Mouse (Mus musculus) gastrocnemius, postnatal 10 days (tissue): Measurements from ENCODE around the gene Ppp6r3. TPM values are rescaled to one million over a fixed set of nuclear protein-coding genes. Genes with fewer than 3 reads are reported as not detected.
"Not testable (repeated sequence)": the region's sequence is repeated elsewhere in the genome, so short reads cannot be mapped to it uniquely, and the experiment has no call there.

Source experiments
- DNase-seq: peaks from one replicate; pipeline ENCODE4 v3.0.0; 2021; ENCODE audit warnings: mixed read lengths
- long read RNA-seq, 2 experiments: library from polyadenylated mRNA; stranded (forward); transcript quantifications; one replicate each; pipeline ENCODE4 v2.0.0; 2021
- total RNA-seq, 2 experiments: library from RNA; stranded (reverse); gene quantifications; 2 replicates each; pipeline ENCODE4 v1.2.3; 2021

Gene Ppp6r3
- total RNA-seq: 10 to 100 TPM; 58.2 to 68.7 TPM
- long read RNA-seq, experiment 1, full-length matches to known transcripts: 30 of 51 reads
- long read RNA-seq, experiment 1, partial matches to known transcripts: 6 of 51 reads
- long read RNA-seq, experiment 1, other reads (novel, unspliced or antisense): 15 of 51 reads
- long read RNA-seq, experiment 2, full-length matches to known transcripts: 14 of 48 reads
- long read RNA-seq, experiment 2, partial matches to known transcripts: 10 of 48 reads
- long read RNA-seq, experiment 2, other reads (novel, unspliced or antisense): 24 of 48 reads

DNA sequence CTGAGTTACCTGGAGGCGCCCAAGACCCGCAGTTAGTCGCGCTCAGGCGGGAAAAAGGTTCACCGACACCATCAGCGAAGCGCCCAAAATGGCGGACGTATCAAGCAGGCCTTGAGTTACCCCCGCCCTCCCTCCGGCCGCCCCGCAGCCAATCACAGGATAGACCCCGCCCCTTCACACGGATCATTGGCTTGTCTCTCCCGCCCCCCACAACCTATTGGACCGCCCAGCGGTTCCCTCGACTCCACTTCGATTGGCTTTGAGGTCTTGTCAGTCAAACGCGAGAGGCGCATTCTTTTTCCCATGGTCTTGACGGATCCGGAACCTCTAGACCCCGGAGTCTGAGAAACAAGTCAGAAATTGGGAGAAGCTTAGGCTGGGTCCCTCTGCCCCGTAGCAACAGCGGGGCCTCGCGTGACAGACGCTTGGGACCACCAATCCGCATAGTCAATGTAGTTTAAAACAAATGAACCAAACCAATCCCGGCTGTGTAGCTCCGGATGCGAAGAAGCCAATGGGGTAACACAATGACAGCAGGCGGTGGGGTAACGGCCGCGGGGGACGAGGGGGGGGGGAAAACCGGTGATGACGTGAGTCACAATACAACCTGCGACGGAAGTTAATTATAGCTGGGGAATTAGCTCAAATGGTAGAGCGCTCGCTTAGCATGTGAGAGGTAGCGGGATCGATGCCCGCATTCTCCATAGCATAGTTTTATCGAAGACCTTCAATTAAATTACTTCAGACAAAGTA is at the start of gene Ppp6r3:
Ppp6r3 (minus strand) TSS at position 118 of the 753 bp plus-strand sequence.
- peak; percentile 95 for DNase-seq

DNA sequence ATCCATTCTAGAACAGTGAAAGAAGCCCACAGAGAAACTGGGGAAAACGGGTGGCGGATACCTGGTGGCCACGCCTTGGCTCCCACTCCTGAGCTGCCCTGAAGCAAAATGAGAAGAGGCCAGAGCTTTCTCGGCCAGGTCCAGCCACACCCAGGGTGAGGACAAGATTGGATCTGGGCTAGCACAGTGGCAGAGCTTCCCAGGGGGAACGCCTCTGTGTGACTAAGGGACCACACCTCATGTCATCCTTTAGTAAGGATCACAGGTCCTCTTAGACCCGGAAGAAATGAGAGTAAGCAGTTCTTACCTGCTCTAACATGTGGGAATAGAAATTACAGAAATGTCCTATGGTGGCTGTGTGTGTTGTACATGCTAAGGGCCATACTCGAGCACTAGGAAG is 49.6 kb upstream of the Ppp6r3 start:
- no peak for DNase-seq

DNA sequence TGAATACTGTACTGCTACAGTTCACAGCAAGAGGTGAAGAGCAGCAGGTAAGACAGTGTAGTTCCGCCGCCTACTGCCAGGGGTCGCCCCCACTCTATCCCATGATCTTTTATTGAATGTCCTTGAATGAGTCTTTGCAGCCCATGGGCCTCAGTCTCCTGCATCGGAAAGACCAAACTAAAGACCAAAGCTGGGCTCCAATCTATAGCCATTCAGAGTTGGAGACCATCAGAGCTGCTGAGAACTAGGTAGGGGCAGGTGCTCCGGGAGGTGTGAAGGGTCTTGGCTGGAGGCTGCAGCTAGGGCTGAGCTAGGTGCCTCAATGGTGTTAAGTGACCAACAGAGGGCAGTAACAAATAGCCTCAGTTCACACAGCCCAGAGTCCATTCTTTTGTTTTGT is 48.3 kb upstream of the Ppp6r3 start:
- DNase-seq: peak; percentile 66

DNA sequence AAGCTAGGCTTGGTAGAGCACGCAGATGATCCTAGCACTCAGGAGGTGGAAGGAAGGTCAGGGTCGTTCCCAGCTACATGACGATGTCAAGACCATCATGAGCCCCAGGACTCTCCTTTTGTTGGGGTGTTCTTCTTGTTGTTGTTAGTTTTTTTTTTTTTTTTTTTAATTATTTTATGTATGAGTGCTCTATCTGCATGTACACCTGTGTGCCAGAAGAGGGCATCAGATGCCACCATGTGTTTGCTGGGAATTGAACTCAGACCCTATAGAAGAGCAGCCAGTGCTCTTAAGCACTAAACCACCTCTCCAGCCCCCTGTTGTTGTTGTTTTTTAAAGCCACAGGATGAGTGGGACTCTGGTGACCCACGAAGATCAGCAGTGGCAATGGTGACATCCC is 47.7 kb upstream of the Ppp6r3 start:
- no peak for DNase-seq

DNA sequence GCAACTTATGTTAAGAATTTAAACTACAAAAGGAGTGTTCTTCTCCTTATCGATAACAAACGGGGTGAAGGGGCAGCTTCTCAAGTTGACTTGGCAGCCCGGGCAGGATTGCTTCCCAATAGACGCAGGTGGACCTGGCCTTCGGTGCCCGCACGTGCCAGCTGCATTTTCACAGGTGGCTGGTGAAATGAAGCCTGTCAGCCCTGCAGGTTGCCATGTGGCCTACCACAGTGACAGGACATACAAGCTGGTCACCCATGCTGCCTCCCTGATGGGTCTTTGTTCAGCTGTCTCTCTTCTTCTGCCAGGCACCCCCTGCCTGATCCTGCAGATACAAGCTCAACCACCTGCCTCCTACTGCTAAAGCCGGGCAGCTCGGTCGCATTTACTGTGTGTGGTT is 45.3 kb upstream of the Ppp6r3 start:
- DNase-seq: no peak

DNA sequence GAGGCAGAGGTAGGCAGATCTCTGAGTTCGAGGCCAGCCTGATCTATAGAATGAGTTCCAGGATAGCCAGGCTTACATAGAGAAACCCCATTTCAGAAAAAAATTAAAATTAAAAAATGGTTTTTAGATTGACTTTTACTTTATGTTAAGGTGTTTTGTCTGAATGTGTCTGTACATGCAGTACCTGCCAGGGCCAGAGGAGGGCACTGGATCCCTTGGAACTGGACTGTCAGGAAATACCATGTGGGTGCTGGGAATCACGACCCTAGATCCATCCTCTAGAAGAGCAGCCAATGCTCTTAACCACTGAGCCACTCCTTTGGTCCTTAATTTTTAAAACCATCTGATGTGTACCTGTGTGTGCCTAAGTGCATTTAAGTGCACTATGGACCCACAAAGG is 43.8 kb upstream of the Ppp6r3 start:
- DNase-seq: no peak

DNA sequence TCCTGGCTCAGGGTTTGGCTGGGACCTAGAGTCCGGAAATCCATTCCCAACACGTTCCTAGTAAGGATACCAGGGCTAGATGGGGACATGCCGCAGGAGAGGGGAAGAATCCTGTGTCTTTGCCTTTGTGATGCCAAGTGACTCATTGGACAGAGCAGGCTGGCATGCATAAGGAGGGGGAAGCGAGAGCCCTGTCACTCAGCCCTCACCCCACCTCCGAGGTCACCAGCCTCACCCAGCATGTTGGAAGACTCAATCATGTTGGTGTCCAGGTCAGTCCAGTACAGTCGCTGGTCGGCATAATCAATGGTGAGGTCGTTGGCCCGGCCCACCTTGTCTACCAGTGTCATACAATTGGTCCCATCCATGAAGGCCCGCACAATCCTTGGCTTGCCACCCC is 38.4 kb upstream of the Ppp6r3 start:
- no peak for DNase-seq

DNA sequence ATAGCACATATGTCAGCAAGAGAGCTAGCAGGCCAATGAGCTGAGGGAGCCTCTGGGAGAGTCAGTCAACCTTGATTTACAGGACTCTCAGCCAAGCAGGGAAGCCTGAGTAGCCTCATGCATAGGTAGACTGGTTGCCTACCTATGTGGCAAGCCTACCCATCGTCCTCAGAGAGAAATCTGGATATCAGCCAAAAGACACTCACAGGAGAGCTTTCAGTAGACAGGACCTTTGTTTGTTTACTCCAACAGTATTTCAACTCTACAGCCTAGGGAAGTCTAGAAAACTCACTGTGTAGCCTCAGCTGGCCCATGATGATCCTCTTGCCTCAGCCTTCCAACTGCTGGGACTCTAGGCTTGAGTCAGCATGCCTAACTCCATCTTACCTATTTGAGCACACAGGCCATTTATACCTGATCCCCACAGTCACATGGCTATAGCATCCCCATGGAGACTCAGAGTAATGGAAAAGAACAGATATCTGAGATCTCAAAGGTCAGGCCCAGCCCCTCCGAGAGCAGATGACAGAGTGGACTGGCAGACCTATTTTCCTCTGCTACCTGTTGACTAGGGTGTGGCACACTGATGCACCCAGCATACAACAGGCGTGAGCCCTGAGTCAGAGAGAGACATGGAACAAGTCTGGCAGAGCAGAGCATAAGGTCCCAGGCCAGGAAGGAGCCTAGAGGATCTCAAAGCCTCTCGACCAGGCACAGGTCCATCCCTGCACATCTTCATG is 37.2 kb upstream of the Ppp6r3 start:
- no peak for DNase-seq

DNA sequence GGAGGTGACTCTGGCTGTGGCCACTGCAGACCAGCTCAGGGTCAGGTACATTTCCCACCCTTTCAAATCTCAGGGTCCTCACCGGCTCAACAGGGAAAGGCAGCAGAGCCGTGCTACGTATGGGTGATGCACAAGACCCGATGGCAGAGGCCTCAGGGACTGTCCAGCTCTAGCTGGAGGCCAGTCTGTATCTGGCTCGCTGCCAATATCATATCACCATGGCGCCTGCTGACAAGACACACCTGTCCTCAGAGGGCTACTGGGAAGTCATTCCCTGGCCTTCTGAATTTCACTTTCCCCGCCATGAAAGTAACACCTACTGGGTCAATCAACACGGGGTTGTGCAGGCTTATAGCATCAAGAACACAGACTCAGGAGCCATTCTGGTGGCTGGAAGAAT is 36.2 kb upstream of the Ppp6r3 start:
- no peak for DNase-seq

DNA sequence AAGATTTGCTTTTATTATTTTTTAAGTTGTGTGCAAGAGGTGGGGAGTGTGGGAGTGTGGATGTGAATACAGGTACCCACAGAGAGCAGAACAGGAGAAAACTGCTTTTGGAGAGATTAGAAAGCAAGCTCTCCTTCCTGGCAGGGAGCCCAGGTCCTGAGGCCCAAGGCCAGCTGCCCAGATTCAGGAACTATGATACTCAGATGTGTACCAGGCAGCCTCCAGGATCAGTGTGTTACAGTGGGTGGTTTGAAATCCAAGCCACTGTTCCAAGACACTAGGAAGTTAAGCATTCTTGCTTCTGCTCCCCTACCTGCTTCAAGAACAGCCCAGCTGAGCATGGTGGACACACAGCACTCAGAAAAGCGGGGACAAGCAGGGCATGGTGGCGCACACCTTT is 35.3 kb upstream of the Ppp6r3 start:
- no peak for DNase-seq

DNA sequence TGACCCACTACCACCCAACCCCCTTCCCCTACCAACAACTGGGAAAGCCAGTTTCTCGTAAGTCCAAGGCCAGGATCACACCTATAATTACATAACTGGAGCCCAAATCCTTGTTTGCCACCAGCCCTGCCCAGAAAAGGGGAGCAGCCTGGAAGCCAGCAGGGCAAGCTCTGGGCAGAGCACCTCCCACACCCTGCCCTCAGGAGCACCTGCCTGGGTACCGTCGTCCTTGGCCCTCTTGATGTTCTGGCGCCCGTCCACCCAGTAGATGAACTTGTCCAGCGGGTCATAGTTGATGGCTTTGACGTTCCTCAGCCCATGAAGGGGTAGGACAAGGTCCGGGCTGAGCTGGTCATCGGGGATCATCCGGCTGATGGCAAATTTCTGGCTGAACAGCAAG is 34.3 kb upstream of the Ppp6r3 start:
- DNase-seq: no peak

DNA sequence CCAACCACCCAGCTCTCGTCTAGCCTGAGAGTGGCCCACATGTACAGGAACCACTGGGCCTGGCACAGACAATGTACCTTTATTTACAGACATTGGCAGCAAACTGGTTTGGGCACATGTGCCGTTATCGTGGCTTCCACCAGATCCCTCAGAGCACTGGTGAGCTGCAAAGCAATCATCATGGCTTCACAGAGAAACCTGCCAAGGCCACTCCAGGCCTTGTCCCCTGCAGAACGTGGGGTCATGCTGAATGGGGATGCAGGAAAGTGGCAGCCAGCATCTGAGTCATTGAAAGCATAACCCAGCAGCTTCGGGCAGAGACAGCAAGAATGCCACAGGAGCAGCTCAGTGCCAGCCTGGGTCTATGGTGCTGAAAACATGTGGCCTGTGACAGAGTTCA is 18.8 kb upstream of the Ppp6r3 start:
- no peak for DNase-seq

DNA sequence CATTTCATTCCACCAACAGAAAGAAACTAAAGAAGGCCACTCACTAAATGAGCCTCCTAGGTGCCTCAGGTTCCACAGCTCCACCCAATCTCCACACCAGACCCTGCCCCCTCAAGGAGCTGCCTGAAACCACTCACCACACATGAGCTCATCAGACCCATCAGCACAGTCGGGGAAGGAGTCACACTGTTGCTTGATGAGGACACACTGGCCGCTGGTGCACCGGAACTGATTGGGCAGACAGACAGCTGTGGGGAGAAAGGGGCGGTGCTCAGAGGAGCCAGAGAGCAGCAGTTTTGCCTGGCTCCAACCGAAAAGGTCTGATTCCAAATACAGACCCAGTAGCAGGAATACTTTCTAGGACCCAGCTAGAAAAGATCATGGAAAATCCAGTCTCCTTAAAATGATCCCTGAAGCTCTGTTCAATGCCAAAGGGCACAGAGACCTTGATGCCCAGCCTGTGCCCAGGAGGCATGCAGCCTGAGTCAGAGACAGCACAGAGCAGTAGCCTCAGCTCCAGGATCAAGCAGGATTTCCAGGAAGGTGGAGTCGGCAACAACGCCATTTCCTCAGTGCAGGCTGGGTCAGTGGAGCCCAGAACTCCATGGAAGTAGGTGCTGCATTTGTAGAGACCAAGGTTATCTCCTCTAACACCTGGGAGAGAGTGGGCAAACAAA is 18.0 kb upstream of the Ppp6r3 start:
- DNase-seq: no peak

DNA sequence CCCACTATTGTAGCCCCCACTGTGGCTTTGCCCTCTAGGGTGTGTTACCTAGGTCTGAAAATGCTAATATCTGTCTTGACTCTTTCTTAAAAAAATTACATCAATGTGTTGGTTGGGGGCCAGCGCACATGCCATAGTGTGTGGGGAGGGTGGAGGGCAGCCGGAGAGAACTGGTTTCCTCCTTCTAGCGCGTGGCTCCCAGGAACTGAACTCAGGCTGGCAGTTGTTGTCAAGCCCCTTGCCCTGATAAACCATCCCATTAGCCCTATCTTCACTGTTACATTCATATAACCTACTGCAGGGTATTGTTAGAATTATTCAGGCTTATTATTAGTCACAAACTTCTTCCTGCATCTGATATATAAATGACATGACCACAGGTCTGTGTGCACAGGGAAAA is 14.4 kb upstream of the Ppp6r3 start:
- DNase-seq: no peak

DNA sequence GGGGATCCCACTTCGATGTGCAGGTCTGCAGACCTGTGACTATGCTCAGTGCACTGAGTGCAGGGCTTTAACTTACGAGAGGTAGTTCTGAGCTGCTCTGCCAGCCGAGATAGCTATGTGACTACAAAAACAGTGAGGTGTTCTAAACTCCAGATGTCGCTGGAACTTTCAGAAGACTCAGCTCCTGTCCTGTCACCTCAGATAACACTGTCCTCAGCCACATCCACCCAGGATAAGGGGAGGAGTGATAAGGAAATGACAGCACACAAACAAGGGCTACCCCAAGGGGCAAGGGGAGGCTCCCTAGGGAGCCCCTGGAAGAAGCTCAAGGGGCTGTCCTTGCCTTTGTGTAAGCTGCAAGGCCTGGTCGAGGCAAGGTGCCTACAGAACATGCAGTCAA is 14.0 kb upstream of the Ppp6r3 start:
- no peak for DNase-seq

DNA sequence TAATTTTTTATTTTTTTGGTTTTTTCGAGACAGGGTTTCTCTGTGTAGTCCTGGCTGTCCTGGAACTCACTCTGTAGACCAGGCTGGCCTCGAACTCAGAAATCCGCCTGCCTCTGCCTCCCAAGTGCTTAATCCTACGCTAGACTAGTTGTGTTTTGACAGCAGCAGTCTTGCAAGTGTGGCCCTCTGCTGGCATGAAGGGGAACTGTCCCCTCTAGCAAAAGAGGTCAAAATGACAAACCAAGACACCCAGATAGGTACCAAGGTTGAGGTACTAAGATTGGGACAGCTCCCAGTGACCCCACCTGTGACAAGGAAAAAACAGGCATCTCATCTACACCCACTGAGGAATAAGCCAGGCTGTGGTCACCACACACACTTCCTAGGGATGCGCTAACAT is 12.2 kb upstream of the Ppp6r3 start:
- not testable (repeated sequence) for DNase-seq

DNA sequence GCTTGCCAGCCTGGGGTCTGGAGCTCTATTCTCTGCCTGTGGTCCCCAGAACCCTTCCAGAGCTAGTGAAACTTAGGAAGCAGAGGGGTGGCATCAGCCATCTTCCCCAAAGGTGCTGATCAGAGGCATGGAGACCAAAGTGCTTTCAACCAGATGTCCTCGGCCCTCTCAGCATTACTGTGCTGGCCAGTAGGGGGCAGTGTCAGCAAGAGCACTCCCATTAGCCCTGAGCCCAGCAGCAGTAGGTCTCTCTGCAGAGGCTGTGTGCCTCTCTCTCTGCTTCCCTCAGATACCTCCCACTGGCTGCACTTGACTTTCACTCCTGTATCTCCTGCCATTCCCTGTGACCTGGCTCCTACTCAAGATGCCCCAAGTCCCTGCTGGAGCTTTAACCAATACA is 11.0 kb upstream of the Ppp6r3 start:
- DNase-seq: peak; percentile 57

DNA sequence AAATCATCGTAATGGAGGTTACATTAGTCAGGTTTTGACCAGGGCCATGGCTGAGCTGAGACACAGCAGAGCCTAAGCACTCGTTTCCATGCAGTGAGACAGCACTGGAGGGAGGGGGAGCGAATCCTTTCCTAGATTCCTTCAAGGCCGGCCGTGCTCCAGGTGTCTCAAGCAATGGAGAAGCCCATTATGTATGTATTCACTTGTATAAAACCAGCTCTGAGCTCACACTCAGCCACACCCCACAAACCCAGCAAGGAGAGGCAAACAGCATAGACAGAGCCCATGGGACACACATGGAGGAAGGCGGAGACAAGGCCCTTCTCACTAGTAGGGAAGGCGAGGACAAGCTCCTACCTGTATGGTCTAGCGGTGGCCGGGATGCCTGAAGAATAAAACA is 10.5 kb upstream of the Ppp6r3 start:
- DNase-seq: no peak

DNA sequence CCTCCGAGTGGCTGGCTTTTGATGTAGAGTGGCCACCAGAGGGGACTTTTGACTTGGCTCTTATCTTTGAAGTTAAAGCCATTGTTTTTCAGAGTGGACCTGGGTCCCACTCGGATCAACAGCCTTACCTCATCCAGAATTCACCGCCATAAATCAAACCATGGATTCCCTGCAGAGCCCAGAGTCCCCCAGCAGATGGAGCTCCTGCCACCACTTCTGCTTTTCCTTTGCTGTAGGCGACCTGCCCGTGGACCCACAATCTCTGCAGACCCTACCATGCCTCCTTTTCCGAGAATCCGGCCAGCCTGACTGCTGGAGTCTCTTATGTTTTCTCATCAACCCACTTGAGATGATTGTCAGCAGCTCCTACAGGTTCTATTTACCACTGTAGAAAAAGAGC is 5.8 kb upstream of the Ppp6r3 start:
- DNase-seq: peak; percentile 38

DNA sequence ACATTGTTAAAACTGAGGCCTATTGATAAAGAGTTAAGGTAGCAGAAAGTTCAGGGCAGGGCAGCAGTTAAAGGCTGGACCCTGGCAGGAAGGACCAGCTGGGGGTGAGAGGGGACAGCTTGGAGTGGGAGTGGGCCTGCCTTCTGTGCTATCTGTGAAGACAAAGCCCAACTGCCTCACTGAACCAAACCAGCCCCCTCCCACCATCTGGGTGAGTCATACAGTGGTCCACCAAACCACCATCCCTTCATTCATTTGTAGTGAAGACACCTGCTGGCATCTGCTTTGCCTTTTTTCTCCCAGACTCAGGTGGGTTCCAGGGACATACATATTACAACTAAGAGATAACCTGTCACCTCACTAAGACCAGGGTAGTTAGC is 2.4 kb upstream of the Ppp6r3 start:
- DNase-seq: no peak

DNA sequence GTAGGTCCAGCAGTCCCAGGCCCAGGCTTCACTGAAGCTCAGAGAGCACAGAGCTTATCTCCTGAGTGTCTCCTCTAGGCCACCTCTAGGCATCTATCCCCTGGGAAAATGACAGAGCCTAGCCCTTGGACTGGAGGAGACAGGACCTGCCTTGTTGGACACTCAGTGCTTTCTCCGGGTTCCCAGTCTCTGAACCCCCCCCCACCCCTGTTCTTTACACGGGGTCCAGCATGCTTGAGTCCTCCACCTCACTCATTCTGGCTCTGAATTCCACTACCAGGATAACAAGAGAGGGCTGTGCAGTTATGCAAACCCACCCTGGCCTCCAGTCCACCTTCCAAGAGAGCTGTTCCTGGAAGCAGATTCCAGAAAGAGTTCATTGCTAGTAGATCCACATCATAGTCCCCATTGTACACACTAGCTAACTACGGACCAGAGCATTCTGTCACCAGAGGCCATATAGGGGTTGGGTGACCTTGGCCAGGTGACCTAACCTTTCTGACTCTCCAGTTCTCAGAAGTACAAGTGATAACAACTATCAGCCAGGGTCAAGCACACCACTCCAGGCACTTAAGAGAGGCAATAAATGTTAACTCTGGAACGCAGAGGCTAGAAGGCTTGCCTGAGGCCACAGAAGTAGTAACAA is 1.8 kb upstream of the Ppp6r3 start:
- DNase-seq: no peak
